Mouse (Mus musculus): ENCODE data around the gene Arhgdia. TPM values are rescaled to one million over a fixed set of nuclear protein-coding genes. Genes with fewer than 3 reads are reported as not detected.

The Arhgdia gene
- total and polyA plus RNA-seq, 3 experiments, result 172 to 958 (median 417) TPM

GRCm38 (mm10) chr11:120580871-120581331, 523 bp downstream of the Arhgdia start:
- Histone ChIP-seq H3K36me3 (replicated peaks in 1 of 2; ENCODE audit: control insufficient read depth in 1 of 2, insufficient read depth in 1 of 2, low read length in 1 of 2) (peaks cover 44 to 64% of the 10 kb centered on the region in 2 experiments), H3K4me3 (replicated peaks in 1 of 3; ENCODE audit: low read depth in 2 of 3, low read length in 2 of 3, poor library complexity in 1 of 3) (peak overlapping the region; percentile 77 to 99 (median 85)), H3K4me2 (ENCODE audit: insufficient read depth, low read depth, poor library complexity, severe bottlenecking) (peak overlapping the region; percentile 95), H3K79me2 (replicated peaks; ENCODE audit: control insufficient read depth, extremely low read depth, insufficient read depth, poor library complexity, severe bottlenecking) (peaks cover 27% of the 10 kb centered on the region), H3K27me3 (replicated peaks) (no peaks in the 10 kb centered on the region), H3K4me1 (ENCODE audit: control insufficient read depth in 1 of 2, insufficient read depth in 2 of 2) (peaks cover 11 to 53% of the 10 kb centered on the region in 2 experiments), H3K9me3 (replicated peaks; ENCODE audit: low read length) (peaks cover 4% of the 10 kb centered on the region), H3K27ac (ENCODE audit: insufficient read depth, low read depth) (peak overlapping the region; percentile 27; the same call in 1 of the 2 replicates), H3K9ac (ENCODE audit: insufficient read depth, low read depth) (peak overlapping the region; percentile 93)
- dilution Hi-C loops (cut with MboI; ENCODE audit: extremely low pct_ligation_motif_present, extremely low pct_unique_long_range_greater_than_20kb, low sequenced_read_pairs), result no loop called here
- no peak for DNase-seq (ENCODE audit: extremely low read depth)
- in situ Hi-C loops (cut with MboI; ENCODE audit: low pct_ligation_motif_present, low pct_unique_long_range_greater_than_20kb, low sequenced_read_pairs), result no loop called here
- TF ChIP-seq CHD1 (IDR thresholded peaks at IDR 0.05; ENCODE audit: low read depth, low read length) (0 out of 2 replicates have a peak, but pooled peaks have one; percentile 32), NELFE (IDR thresholded peaks at IDR 0.05; ENCODE audit: low read depth, low read length) (no peak), SIN3A (IDR thresholded peaks at IDR 0.05; ENCODE audit: low read length) (peak; percentile 67; the same call in 1 of the 2 replicates), KAT2A (IDR thresholded peaks at IDR 0.05; ENCODE audit: insufficient replicate concordance, low read length) (no peak), UBTF (IDR thresholded peaks at IDR 0.05; ENCODE audit: low read depth, low read length) (no peak)

- Histone ChIP-seq H3K27ac (ENCODE audit: insufficient read depth, low read depth) (peak overlapping the region; percentile 27; the same call in 1 of the 2 replicates), H3K4me3 (replicated peaks in 1 of 3; ENCODE audit: low read depth in 2 of 3, low read length in 2 of 3, poor library complexity in 1 of 3) (peak overlapping the region; percentile 77 to 99 (median 85)), H3K9me3 (replicated peaks; ENCODE audit: low read length) (peaks cover 4% of the 10 kb centered on the region), H3K4me1 (ENCODE audit: control insufficient read depth in 1 of 2, insufficient read depth in 2 of 2) (peaks cover 11 to 56% of the 10 kb centered on the region in 2 experiments), H3K4me2 (ENCODE audit: insufficient read depth, low read depth, poor library complexity, severe bottlenecking) (peak overlapping the region; percentile 95), H3K27me3 (replicated peaks) (no peaks in the 10 kb centered on the region), H3K79me2 (replicated peaks; ENCODE audit: control insufficient read depth, extremely low read depth, insufficient read depth, poor library complexity, severe bottlenecking) (peaks cover 27% of the 10 kb centered on the region), H3K36me3 (replicated peaks in 1 of 2; ENCODE audit: control insufficient read depth in 1 of 2, insufficient read depth in 1 of 2, low read length in 1 of 2) (peaks cover 39 to 58% of the 10 kb centered on the region in 2 experiments), H3K9ac (ENCODE audit: insufficient read depth, low read depth) (peak overlapping the region; percentile 93)
- peak; percentile 59 for DNase-seq (ENCODE audit: extremely low read depth)
- in situ Hi-C loops (cut with MboI; ENCODE audit: low pct_ligation_motif_present, low pct_unique_long_range_greater_than_20kb, low sequenced_read_pairs) (no loop called here), dilution Hi-C loops (cut with MboI; ENCODE audit: extremely low pct_ligation_motif_present, extremely low pct_unique_long_range_greater_than_20kb, low sequenced_read_pairs) (no loop called here)
- TF ChIP-seq BHLHE40 (IDR thresholded peaks at IDR 0.05; ENCODE audit: low read depth, low read length) (no peak), MXI1 (IDR thresholded peaks at IDR 0.05; ENCODE audit: low read depth, low read length) (no peak), MAZ (IDR thresholded peaks at IDR 0.05; ENCODE audit: low read depth, low read length) (no peak), UBTF (IDR thresholded peaks at IDR 0.05; ENCODE audit: low read depth, low read length) (no peak), CHD1 (IDR thresholded peaks at IDR 0.05; ENCODE audit: low read depth, low read length) (no peak), RCOR1 (conservative IDR thresholded peaks at IDR 0.05; ENCODE audit: low read depth, low read length) (no peak), KAT2A (IDR thresholded peaks at IDR 0.05; ENCODE audit: insufficient replicate concordance, low read length) (no peak)
Observed at GRCm38 (mm10) chr11:120580190-120580589, 1.2 kb downstream of the Arhgdia start.

- H3K79me2 ChIP-seq (replicated peaks; ENCODE audit: control insufficient read depth, extremely low read depth, insufficient read depth, poor library complexity, severe bottlenecking), result peaks cover 27% of the 10 kb centered on the region
- in situ Hi-C loops (cut with MboI; ENCODE audit: low pct_ligation_motif_present, low pct_unique_long_range_greater_than_20kb, low sequenced_read_pairs) (no loop called here), dilution Hi-C loops (cut with MboI; ENCODE audit: extremely low pct_ligation_motif_present, extremely low pct_unique_long_range_greater_than_20kb, low sequenced_read_pairs) (no loop called here)
- H3K27ac ChIP-seq (ENCODE audit: insufficient read depth, low read depth), result no peak overlapping the region
- peaks cover 36 to 54% of the 10 kb centered on the region in 2 experiments for H3K36me3 ChIP-seq (replicated peaks in 1 of 2; ENCODE audit: control insufficient read depth in 1 of 2, insufficient read depth in 1 of 2, low read length in 1 of 2)
- H3K4me3 ChIP-seq (replicated peaks in 1 of 3; ENCODE audit: low read depth in 2 of 3, low read length in 2 of 3, poor library complexity in 1 of 3), result peak overlapping the region; percentile 77 to 99 (median 85)
- H3K9me3 ChIP-seq (replicated peaks; ENCODE audit: low read length), result peaks cover 4% of the 10 kb centered on the region
- peak overlapping the region; percentile 95 for H3K4me2 ChIP-seq (ENCODE audit: insufficient read depth, low read depth, poor library complexity, severe bottlenecking)
- H3K9ac ChIP-seq (ENCODE audit: insufficient read depth, low read depth), result peak overlapping the region; percentile 93; the same call in 1 of the 2 replicates
- no peaks in the 10 kb centered on the region for H3K27me3 ChIP-seq (replicated peaks)
- TF ChIP-seq SMC3 (IDR thresholded peaks at IDR 0.05; ENCODE audit: low read depth, low read length), result peak; percentile 69
- peak; percentile 85 for TF ChIP-seq MEF2A (IDR thresholded peaks at IDR 0.05; ENCODE audit: borderline replicate concordance, low read depth, low read length)
- peak; percentile 86 to 98 for TF ChIP-seq CTCF (conservative IDR thresholded peaks at IDR 0.05 in 1 of 2, IDR thresholded peaks at IDR 0.05 in 1 of 2; ENCODE audit: low read depth in 2 of 2, low read length in 2 of 2)
- no peak; the same call in 1 of the 2 replicates for TF ChIP-seq POLR2A (IDR thresholded peaks at IDR 0.05; ENCODE audit: low read depth, low read length)
- TF ChIP-seq SIN3A (IDR thresholded peaks at IDR 0.05; ENCODE audit: low read length), result peak; percentile 61
- TF ChIP-seq UBTF (IDR thresholded peaks at IDR 0.05; ENCODE audit: low read depth, low read length), result no peak
- no peak for TF ChIP-seq CHD2 (IDR thresholded peaks at IDR 0.05; ENCODE audit: low read length)
- TF ChIP-seq MAX (IDR thresholded peaks at IDR 0.05; ENCODE audit: low read length), result no peak
- TF ChIP-seq RAD21 (IDR thresholded peaks at IDR 0.05; ENCODE audit: low read depth, low read length), result peak; percentile 28
- TF ChIP-seq TCF12 (IDR thresholded peaks at IDR 0.05; ENCODE audit: low read depth, low read length), result 0 out of 2 replicates have a peak, but pooled peaks have one; percentile 34
- peaks cover 11 to 63% of the 10 kb centered on the region in 2 experiments for H3K4me1 ChIP-seq (ENCODE audit: control insufficient read depth in 1 of 2, insufficient read depth in 2 of 2)
- peak; percentile 84 for DNase-seq (ENCODE audit: extremely low read depth)
Observed at GRCm38 (mm10) chr11:120579316-120580107, 1.9 kb downstream of the Arhgdia start.
